Mouse (Mus musculus) hindbrain, embryonic 12.5 days (tissue): ENCODE measurements around the gene Setd3. TPM values are rescaled to one million over a fixed set of nuclear protein-coding genes. Genes with fewer than 3 reads are reported as not detected.
A peak's percentile ranks its signal among the peaks of the same experiment; 100 is the strongest.

ENCODE experiments used
- ATAC-seq: fragments of 200-750 bp; cut with Nextera tagmentation; 2 replicates; pipeline ENCODE4 v1.8.0; 2017; ENCODE audit warnings: moderate TSS enrichment; ENCODE audit not compliant: low FRiP score
- H3K27ac ChIP-seq: fragments of 300-500 bp; sonication (generic); 2 replicates; pipeline ENCODE4 v1.5.1; 2016; ENCODE audit warnings: mild to moderate bottlenecking
- H3K27me3 ChIP-seq: fragments of 300-500 bp; sonication (generic); 2 replicates; pipeline ENCODE4 v1.6.1; 2016; ENCODE audit warnings: mild to moderate bottlenecking
- H3K36me3 ChIP-seq: fragments of 300-500 bp; sonication (generic); 2 replicates; pipeline ENCODE4 v1.6.1; 2016; ENCODE audit warnings: mild to moderate bottlenecking
- H3K4me1 ChIP-seq: fragments of 300-500 bp; sonication (generic); 2 replicates; pipeline ENCODE4 v1.6.1; 2016
- H3K4me2 ChIP-seq: fragments of 300-500 bp; sonication (generic); replicated peaks from 2 replicates; pipeline ENCODE4 v1.6.1; 2016; ENCODE audit warnings: mild to moderate bottlenecking
- H3K4me3 ChIP-seq: fragments of 300-500 bp; sonication (generic); 2 replicates; pipeline ENCODE4 v1.5.1; 2016; ENCODE audit warnings: mild to moderate bottlenecking
- H3K9ac ChIP-seq: fragments of 300-500 bp; sonication (generic); 2 replicates; pipeline ENCODE4 v1.6.1; 2016; ENCODE audit warnings: mild to moderate bottlenecking, moderate library complexity
- H3K9me3 ChIP-seq: fragments of 300-500 bp; sonication (generic); replicated peaks from 2 replicates; pipeline ENCODE4 v1.6.1; 2016; ENCODE audit warnings: mild to moderate bottlenecking
- WGBS: fragments of 180-500 bp; shearing (Covaris S2); methylation state at CpG from one replicate; pipeline ENCODE4 v1.1.7; 2016; 5-methylcytosine and 5-hydroxymethylcytosine counted together
- polyA plus RNA-seq: library from polyadenylated mRNA; unstranded; fragments of >200 nt; fragmentation: Nextera tagmentation; extraction: Ambion mirVana; gene quantifications from 2 replicates; pipeline ENCODE4 v1.2.1, GENCODE M21; 2016

Setd3 gene
- 108 and 118 TPM in 2 replicates for polyA plus RNA-seq

- peak within 1 kb of the TSS; percentile 83 for H3K27ac ChIP-seq
- peak within 1 kb of the TSS; percentile 89 for H3K4me2 ChIP-seq
- 0% methylated on average over 6 of the region's 9 CpGs for WGBS
- H3K36me3 ChIP-seq: peaks cover 22% of the 10 kb centered on the region
- peak within 1 kb of the TSS; percentile 92 for H3K9ac ChIP-seq
- no peaks in the 10 kb centered on the region for H3K9me3 ChIP-seq
- H3K27me3 ChIP-seq: no peaks in the 10 kb centered on the region
- H3K4me1 ChIP-seq: peaks cover 29% of the 10 kb centered on the region
- ATAC-seq: no peak
- peak within 1 kb of the TSS; percentile 99 for H3K4me3 ChIP-seq
These were observed at the start of gene Setd3 for GRCm38 (mm10) chr12:108179246-108179320. TSS of gene Setd3 (minus strand) at chr12:108179314.

GRCm38 (mm10) chr12:108227527-108227926 is 48.4 kb upstream of the Setd3 start:
- Histone ChIP-seq H3K4me3 (no peak overlapping the region), H3K9ac (no peak overlapping the region), H3K36me3 (no peaks in the 10 kb centered on the region), H3K27me3 (no peaks in the 10 kb centered on the region), H3K9me3 (no peaks in the 10 kb centered on the region), H3K4me2 (no peak overlapping the region), H3K27ac (no peak overlapping the region), H3K4me1 (peaks cover 88% of the 10 kb centered on the region)
- no peak for ATAC-seq
- WGBS: 77% methylated on average over 16 of the region's 16 CpGs

GRCm38 (mm10) chr12:108226941-108227340 is 47.8 kb upstream of the Setd3 start:
- no peaks in the 10 kb centered on the region for H3K9me3 ChIP-seq
- 83% methylated on average over 12 of the region's 12 CpGs for WGBS
- peaks cover 84% of the 10 kb centered on the region for H3K4me1 ChIP-seq
- 0 out of 2 replicates have a peak overlapping the region, but pooled peaks have one; percentile 25 for H3K27ac ChIP-seq
- no peak overlapping the region for H3K4me2 ChIP-seq
- no peak for ATAC-seq
- no peak overlapping the region for H3K9ac ChIP-seq
- no peaks in the 10 kb centered on the region for H3K36me3 ChIP-seq
- H3K27me3 ChIP-seq: no peaks in the 10 kb centered on the region
- no peak overlapping the region for H3K4me3 ChIP-seq

GRCm38 (mm10) chr12:108226216-108226615 is 47.1 kb upstream of the Setd3 start:
- 0 out of 2 replicates have a peak overlapping the region, but pooled peaks have one; percentile 0 for H3K9ac ChIP-seq
- no peak overlapping the region for H3K4me2 ChIP-seq
- WGBS: 72% methylated on average over 13 of the region's 13 CpGs
- no peak overlapping the region for H3K4me3 ChIP-seq
- H3K4me1 ChIP-seq: peaks cover 81% of the 10 kb centered on the region
- peak overlapping the region; percentile 25; the same call in 1 of the 2 replicates for H3K27ac ChIP-seq
- no peaks in the 10 kb centered on the region for H3K27me3 ChIP-seq
- no peaks in the 10 kb centered on the region for H3K36me3 ChIP-seq
- no peak for ATAC-seq
- no peaks in the 10 kb centered on the region for H3K9me3 ChIP-seq

GRCm38 (mm10) chr12:108225781-108226180 is 46.7 kb upstream of the Setd3 start:
- Histone ChIP-seq H3K4me1 (peaks cover 82% of the 10 kb centered on the region), H3K9ac (0 out of 2 replicates have a peak overlapping the region, but pooled peaks have one; percentile 0)
- 66% methylated on average over 7 of the region's 7 CpGs for WGBS

GRCm38 (mm10) chr12:108223357-108223756 is 44.2 kb upstream of the Setd3 start:
- WGBS: 33% methylated on average over 5 of the region's 8 CpGs
- H3K36me3 ChIP-seq: no peaks in the 10 kb centered on the region
- H3K4me1 ChIP-seq: peaks cover 91% of the 10 kb centered on the region
- no peak for ATAC-seq
- no peak overlapping the region for H3K9ac ChIP-seq
- H3K9me3 ChIP-seq: no peaks in the 10 kb centered on the region
- no peak overlapping the region for H3K27ac ChIP-seq
- H3K27me3 ChIP-seq: no peaks in the 10 kb centered on the region
- no peak overlapping the region for H3K4me3 ChIP-seq
- no peak overlapping the region for H3K4me2 ChIP-seq

More at GRCm38 (mm10) chr12:108225781-108226180, 46.7 kb upstream of the Setd3 start:
- no peak overlapping the region for H3K4me2 ChIP-seq
- H3K36me3 ChIP-seq: no peaks in the 10 kb centered on the region
- H3K27ac ChIP-seq: peak overlapping the region; percentile 23; the same call in 1 of the 2 replicates
- no peaks in the 10 kb centered on the region for H3K9me3 ChIP-seq
- H3K4me3 ChIP-seq: no peak overlapping the region
- no peaks in the 10 kb centered on the region for H3K27me3 ChIP-seq
- no peak for ATAC-seq

GRCm38 (mm10) chr12:108221712-108222111 is 42.6 kb upstream of the Setd3 start:
- H3K4me2 ChIP-seq: no peak overlapping the region
- no peak for ATAC-seq
- H3K4me3 ChIP-seq: no peak overlapping the region
- no peak overlapping the region for H3K9ac ChIP-seq
- no peaks in the 10 kb centered on the region for H3K36me3 ChIP-seq
- WGBS: 91% methylated on average over 7 of the region's 7 CpGs
- H3K4me1 ChIP-seq: peaks cover 91% of the 10 kb centered on the region
- H3K27me3 ChIP-seq: no peaks in the 10 kb centered on the region
- H3K9me3 ChIP-seq: no peaks in the 10 kb centered on the region
- no peak overlapping the region for H3K27ac ChIP-seq

- Histone ChIP-seq H3K36me3 (no peaks in the 10 kb centered on the region), H3K27me3 (no peaks in the 10 kb centered on the region), H3K9ac (no peak overlapping the region), H3K4me1 (peaks cover 91% of the 10 kb centered on the region), H3K4me2 (no peak overlapping the region), H3K27ac (peak overlapping the region; percentile 81; the same call in 1 of the 2 replicates), H3K9me3 (no peaks in the 10 kb centered on the region), H3K4me3 (no peak overlapping the region)
- WGBS: 60% methylated on average over 10 of the region's 10 CpGs
- ATAC-seq: peak; percentile 11; the same call in 1 of the 2 replicates
These were observed 42.1 kb upstream of the Setd3 start for GRCm38 (mm10) chr12:108221206-108221605.

GRCm38 (mm10) chr12:108220621-108221020 is 41.5 kb upstream of the Setd3 start:
- Histone ChIP-seq H3K27me3 (no peaks in the 10 kb centered on the region), H3K4me3 (no peak overlapping the region), H3K36me3 (no peaks in the 10 kb centered on the region), H3K4me2 (no peak overlapping the region), H3K9ac (0 out of 2 replicates have a peak overlapping the region, but pooled peaks have one; percentile 9), H3K9me3 (no peaks in the 10 kb centered on the region), H3K4me1 (peaks cover 87% of the 10 kb centered on the region), H3K27ac (peak overlapping the region; percentile 81; the same call in 1 of the 2 replicates)
- peak; percentile 37 for ATAC-seq
- 62% methylated on average over 12 of the region's 12 CpGs for WGBS

- Histone ChIP-seq H3K4me2 (peak overlapping the region; percentile 2; the same call in 1 of the 2 replicates), H3K4me1 (peaks cover 85% of the 10 kb centered on the region), H3K9me3 (no peaks in the 10 kb centered on the region), H3K9ac (peak overlapping the region; percentile 9), H3K27me3 (no peaks in the 10 kb centered on the region), H3K36me3 (no peaks in the 10 kb centered on the region), H3K4me3 (no peak overlapping the region), H3K27ac (peak overlapping the region; percentile 81)
- no peak for ATAC-seq
- WGBS: 68% methylated on average over 21 of the region's 21 CpGs
These were observed 40.9 kb upstream of the Setd3 start for GRCm38 (mm10) chr12:108219825-108220616.

GRCm38 (mm10) chr12:108219163-108219562 is 40.0 kb upstream of the Setd3 start:
- no peaks in the 10 kb centered on the region for H3K27me3 ChIP-seq
- ATAC-seq: no peak
- H3K4me1 ChIP-seq: peaks cover 85% of the 10 kb centered on the region
- WGBS: 46% methylated on average over 15 of the region's 15 CpGs
- H3K9me3 ChIP-seq: no peaks in the 10 kb centered on the region
- peak overlapping the region; percentile 81 for H3K27ac ChIP-seq
- H3K4me3 ChIP-seq: no peak overlapping the region
- peak overlapping the region; percentile 2; the same call in 1 of the 2 replicates for H3K4me2 ChIP-seq
- 0 out of 2 replicates have a peak overlapping the region, but pooled peaks have one; percentile 18 for H3K9ac ChIP-seq
- H3K36me3 ChIP-seq: no peaks in the 10 kb centered on the region

- Histone ChIP-seq H3K4me1 (peaks cover 86% of the 10 kb centered on the region), H3K4me3 (no peak overlapping the region)
These were observed 38.5 kb upstream of the Setd3 start for GRCm38 (mm10) chr12:108217572-108217971.

More at GRCm38 (mm10) chr12:108217572-108217971, 38.5 kb upstream of the Setd3 start:
- Histone ChIP-seq H3K9me3 (no peaks in the 10 kb centered on the region), H3K9ac (peak overlapping the region; percentile 32; the same call in 1 of the 2 replicates), H3K27me3 (no peaks in the 10 kb centered on the region), H3K4me2 (no peak overlapping the region), H3K27ac (peak overlapping the region; percentile 76), H3K36me3 (no peaks in the 10 kb centered on the region)
- ATAC-seq: no peak
- 66% methylated on average over 5 of the region's 5 CpGs for WGBS
